Mouse (Mus musculus) adrenal gland, adult 18-20 months (tissue): ENCODE results near the gene Myh2. TPM values are rescaled to one million over a fixed set of nuclear protein-coding genes. Genes with fewer than 3 reads are reported as not detected.

Source experiments
- DNase-seq, 2 experiments: peaks; one replicate each; pipeline ENCODE4 v3.0.0; 2021 to 2022; ENCODE audit warnings: low spot score in 2 of 2
- long read RNA-seq, 2 experiments: library from polyadenylated mRNA; stranded (forward); transcript quantifications; one replicate each; pipeline ENCODE4 v2.0.0; 2021
- total RNA-seq, 2 experiments: library from RNA; stranded (reverse); gene quantifications; 1 replicate in 1 of 2; 2 replicates in 1 of 2; pipeline ENCODE4 v1.2.3; 2021

Gene Myh2
- 1 to 10 TPM in 1 of 2 experiments, not detected in 1; 5.2 TPM for total RNA-seq
- long read RNA-seq, experiment 1, partial matches to known transcripts = 1 of 1 reads
- long read RNA-seq, experiment 1, other reads (novel, unspliced or antisense) = 0 of 1 reads
- long read RNA-seq, experiment 2, partial matches to known transcripts = 13 of 13 reads
- long read RNA-seq, experiment 2, other reads (novel, unspliced or antisense) = 0 of 13 reads

- no peak for DNase-seq
Observed at GRCm38 (mm10) chr11:67170727-67171126, at the start of gene Myh2. Myh2 (plus strand) TSS chr11:67171027.

- DNase-seq = no peak
Observed at GRCm38 (mm10) chr11:67124943-67125342, 45.9 kb upstream of the Myh2 start.

GRCm38 (mm10) chr11:67125361-67125760, 45.5 kb upstream of the Myh2 start:
- DNase-seq = no peak

- no peak for DNase-seq
Observed at GRCm38 (mm10) chr11:67133526-67133925, 37.3 kb upstream of the Myh2 start.

- no peak for DNase-seq
Observed at GRCm38 (mm10) chr11:67134654-67135053, 36.2 kb upstream of the Myh2 start.

GRCm38 (mm10) chr11:67135532-67135931, 35.3 kb upstream of the Myh2 start:
- no peak for DNase-seq

- DNase-seq = no peak
Observed at GRCm38 (mm10) chr11:67139556-67139955, 31.3 kb upstream of the Myh2 start.

GRCm38 (mm10) chr11:67140175-67140574, 30.7 kb upstream of the Myh2 start:
- no peak for DNase-seq

- DNase-seq = no peak
Observed at GRCm38 (mm10) chr11:67141031-67141430, 29.8 kb upstream of the Myh2 start.

GRCm38 (mm10) chr11:67142047-67142446, 28.8 kb upstream of the Myh2 start:
- DNase-seq = no peak

GRCm38 (mm10) chr11:67143065-67143464, 27.8 kb upstream of the Myh2 start:
- DNase-seq = no peak

- DNase-seq = no peak
Observed at GRCm38 (mm10) chr11:67143863-67144498, 26.8 kb upstream of the Myh2 start.

- no peak for DNase-seq
Observed at GRCm38 (mm10) chr11:67144559-67145265, 26.1 kb upstream of the Myh2 start.

GRCm38 (mm10) chr11:67145482-67146408, 25.1 kb upstream of the Myh2 start:
- no peak for DNase-seq

- no peak for DNase-seq
Observed at GRCm38 (mm10) chr11:67146409-67147282, 24.2 kb upstream of the Myh2 start.

GRCm38 (mm10) chr11:67147283-67147921, 23.4 kb upstream of the Myh2 start:
- no peak for DNase-seq

- no peak for DNase-seq
Observed at GRCm38 (mm10) chr11:67148286-67149012, 22.4 kb upstream of the Myh2 start.

- no peak for DNase-seq
Observed at GRCm38 (mm10) chr11:67150237-67150636, 20.6 kb upstream of the Myh2 start.

- DNase-seq = no peak
Observed at GRCm38 (mm10) chr11:67151159-67151558, 19.7 kb upstream of the Myh2 start.
